Mouse (Mus musculus) liver, adult 2 months (tissue): ENCODE results near the gene Dync1h1. TPM values are rescaled to one million over a fixed set of nuclear protein-coding genes. Genes with fewer than 3 reads are reported as not detected.

Experiments used
- DNase-seq: peaks from one replicate; pipeline ENCODE4 v3.0.0-alpha.2; 2011; ENCODE audit warnings: low read depth, low spot score; ENCODE audit errors: extremely low read depth
- H3K27ac ChIP-seq: fragments of 200-500 bp; replicated peaks from 2 replicates; pipeline ENCODE4 v1.5.1; 2012; ENCODE audit warnings: low read depth, mild to moderate bottlenecking, control low read depth, inconsistent platforms, low read length; ENCODE audit not compliant: insufficient read depth
- H3K27me3 ChIP-seq: fragments of 200-500 bp; 2 replicates; pipeline ENCODE4 v1.6.1; 2012; ENCODE audit warnings: mild to moderate bottlenecking, moderate library complexity, low read length, inconsistent platforms; ENCODE audit not compliant: control insufficient read depth, insufficient read depth
- H3K36me3 ChIP-seq: fragments of 200-500 bp; 2 replicates; pipeline ENCODE4 v1.6.1; 2012; ENCODE audit warnings: low read length, inconsistent platforms; ENCODE audit not compliant: control insufficient read depth, insufficient read depth
- H3K4me1 ChIP-seq: fragments of 200-500 bp; 2 replicates; pipeline ENCODE4 v1.6.1; 2011; ENCODE audit warnings: low read length; ENCODE audit not compliant: control insufficient read depth, insufficient read depth
- H3K4me3 ChIP-seq: fragments of 200-500 bp; 2 replicates; pipeline ENCODE4 v1.5.1; 2011; ENCODE audit warnings: low read depth, mild to moderate bottlenecking, control low read depth, low read length, moderate library complexity; ENCODE audit not compliant: insufficient read depth
- H3K79me2 ChIP-seq: fragments of 200-500 bp; 2 replicates; pipeline ENCODE4 v1.6.1; 2012; ENCODE audit warnings: inconsistent platforms, mild to moderate bottlenecking, low read length, moderate library complexity; ENCODE audit not compliant: control insufficient read depth, insufficient read depth
- H3K9ac ChIP-seq: fragments of 200-500 bp; 2 replicates; pipeline ENCODE4 v1.6.1; 2012; ENCODE audit warnings: low read depth, mild to moderate bottlenecking, control low read depth, inconsistent platforms, low read length
- CTCF ChIP-seq: fragments of 200-500 bp; IDR thresholded peaks from 2 replicates; pipeline ENCODE4 v1.5.1; 2011; ENCODE audit warnings: low read depth, low read length, control low read depth
- POLR2A ChIP-seq: fragments of 200-500 bp; IDR thresholded peaks from 2 replicates; pipeline ENCODE4 v1.6.1; 2011; ENCODE audit warnings: low read length, control low read depth; ENCODE audit not compliant: insufficient read depth; ENCODE audit errors: extremely low read depth
- WGBS: fragments of 180-500 bp; shearing (Covaris S2); methylation state at CpG from one replicate; pipeline ENCODE4 v1.1.7; 2018; 5-methylcytosine and 5-hydroxymethylcytosine counted together
- polyA plus RNA-seq: library from polyadenylated mRNA; depleted of rRNA; stranded (reverse); fragments of >200 nt; gene quantifications from 2 replicates; pipeline ENCODE4 v1.2.3, GENCODE M21; 2012
- total RNA-seq: library from RNA; depleted of rRNA; stranded (reverse); fragments of >200 nt; gene quantifications from 2 replicates; pipeline ENCODE4 v1.2.3, GENCODE M21; 2014

Gene Dync1h1
- total and polyA plus RNA-seq, 2 experiments: 56.5 to 85.8 TPM

DNA sequence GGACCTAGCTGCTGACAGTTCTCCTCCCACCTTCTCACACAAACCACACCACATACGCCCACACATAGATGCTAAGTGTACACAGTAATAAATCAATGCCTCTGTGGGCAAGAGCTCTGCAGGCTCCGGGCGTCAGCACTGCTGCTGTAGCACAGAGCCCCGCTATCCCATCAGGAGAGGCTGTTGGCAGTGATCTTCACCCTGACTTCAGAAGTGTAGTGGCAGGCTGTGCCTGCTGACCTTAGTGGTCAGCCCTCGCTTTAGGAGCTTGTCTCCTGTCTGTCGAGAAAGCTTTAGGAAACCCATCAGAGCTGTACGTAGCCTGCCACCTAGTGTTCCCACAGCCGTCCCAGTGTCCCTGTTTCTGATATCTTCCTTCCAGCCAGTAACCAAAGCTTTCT lies 49.0 kb downstream of the Dync1h1 start:
- no peak for DNase-seq
- Histone ChIP-seq H3K79me2 (no peaks in the 10 kb centered on the region), H3K4me1 (no peaks in the 10 kb centered on the region), H3K9ac (no peak overlapping the region), H3K27ac (no peak overlapping the region), H3K4me3 (no peak overlapping the region), H3K36me3 (peaks cover 70% of the 10 kb centered on the region), H3K27me3 (no peaks in the 10 kb centered on the region)
- WGBS: 80% methylated on average over 8 of the region's 8 CpGs
- TF ChIP-seq POLR2A: no peak
- no peak for TF ChIP-seq CTCF

DNA sequence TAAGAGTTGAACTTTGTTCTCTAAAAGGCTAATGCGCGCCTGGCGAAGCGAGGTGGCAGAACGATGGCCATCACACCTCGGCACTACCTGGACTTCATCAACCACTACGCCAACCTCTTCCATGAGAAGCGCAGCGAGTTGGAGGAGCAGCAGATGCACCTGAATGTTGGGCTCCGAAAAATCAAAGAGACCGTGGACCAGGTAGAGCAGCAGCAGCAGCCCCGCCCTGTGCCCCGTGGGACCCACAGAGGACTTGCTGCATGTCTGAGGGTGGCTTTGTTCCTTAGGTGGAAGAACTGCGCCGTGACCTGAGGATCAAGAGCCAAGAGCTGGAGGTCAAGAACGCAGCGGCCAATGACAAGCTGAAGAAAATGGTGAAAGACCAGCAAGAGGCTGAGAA lies 50.2 kb downstream of the Dync1h1 start:
- TF ChIP-seq CTCF (no peak), POLR2A (no peak)
- no peak overlapping the region for H3K4me3 ChIP-seq
- no peaks in the 10 kb centered on the region for H3K27me3 ChIP-seq
- H3K4me1 ChIP-seq: no peaks in the 10 kb centered on the region
- WGBS: 97% methylated on average over 17 of the region's 17 CpGs
- H3K36me3 ChIP-seq: peaks cover 73% of the 10 kb centered on the region
- H3K9ac ChIP-seq: no peak overlapping the region
- no peak for DNase-seq
- no peaks in the 10 kb centered on the region for H3K79me2 ChIP-seq
- no peak overlapping the region for H3K27ac ChIP-seq

DNA sequence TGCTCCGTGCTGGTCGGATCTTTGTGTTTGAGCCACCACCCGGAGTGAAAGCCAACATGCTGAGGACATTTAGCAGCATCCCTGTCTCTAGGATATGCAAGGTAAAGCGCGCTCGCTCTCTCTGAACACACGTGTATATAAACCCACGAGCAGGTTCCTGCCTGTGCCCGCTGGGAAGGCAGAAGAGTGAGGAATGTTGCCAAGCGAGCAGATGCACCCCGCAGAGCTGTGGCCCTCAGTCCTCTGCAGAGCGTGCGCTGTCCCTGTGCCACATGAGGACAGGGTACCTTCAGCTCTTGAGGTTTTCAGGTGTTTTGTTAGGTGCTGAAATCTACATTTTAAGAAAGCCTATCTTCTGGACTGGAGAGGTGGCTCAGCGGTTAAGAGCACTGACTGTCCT lies 60.5 kb downstream of the Dync1h1 start:
- Histone ChIP-seq H3K4me1 (no peaks in the 10 kb centered on the region), H3K79me2 (no peaks in the 10 kb centered on the region), H3K9ac (no peak overlapping the region), H3K4me3 (no peak overlapping the region), H3K27me3 (no peaks in the 10 kb centered on the region), H3K27ac (no peak overlapping the region), H3K36me3 (peaks cover 50% of the 10 kb centered on the region)
- TF ChIP-seq CTCF (no peak), POLR2A (no peak)
- no peak for DNase-seq
- 98% methylated on average over 14 of the region's 14 CpGs for WGBS

DNA sequence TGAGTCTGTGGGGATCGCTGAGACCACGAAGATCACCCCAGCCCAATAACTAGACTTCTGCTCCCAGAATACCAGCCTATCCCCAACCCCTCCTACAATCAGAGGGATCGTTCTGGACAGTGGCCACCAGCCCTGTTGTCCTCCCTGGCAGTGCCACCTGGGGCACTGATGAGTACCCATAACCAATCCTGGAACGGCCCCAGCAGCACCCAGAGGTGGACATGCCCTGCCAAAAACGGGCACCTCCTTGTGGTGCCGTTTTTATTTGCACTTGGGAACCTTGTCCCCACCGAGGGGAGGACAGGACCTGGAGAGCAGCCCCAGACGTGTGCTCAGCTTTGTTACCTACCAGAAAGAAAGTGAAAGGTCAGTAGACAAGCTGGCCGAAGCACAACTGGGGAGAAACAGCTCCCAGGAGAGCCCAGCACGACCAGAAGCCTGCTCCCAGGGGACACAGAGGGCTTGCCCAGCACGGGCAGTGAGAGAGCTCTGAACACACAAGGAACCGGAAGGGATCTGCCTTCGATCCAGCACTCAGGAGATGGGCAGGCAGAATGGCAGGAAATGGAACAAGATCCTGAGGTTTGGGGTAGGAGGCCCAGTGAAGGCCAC lies 66.3 kb downstream of the Dync1h1 start:
- Histone ChIP-seq H3K4me3 (no peak overlapping the region), H3K27ac (no peak overlapping the region), H3K9ac (no peak overlapping the region), H3K36me3 (peaks cover 19% of the 10 kb centered on the region; the same call in 1 of the 2 replicates), H3K27me3 (no peaks in the 10 kb centered on the region), H3K79me2 (no peaks in the 10 kb centered on the region), H3K4me1 (no peaks in the 10 kb centered on the region)
- DNase-seq: peak; percentile 70
- 60% methylated on average over 13 of the region's 13 CpGs for WGBS
- TF ChIP-seq CTCF (peak; percentile 59), POLR2A (no peak)

DNA sequence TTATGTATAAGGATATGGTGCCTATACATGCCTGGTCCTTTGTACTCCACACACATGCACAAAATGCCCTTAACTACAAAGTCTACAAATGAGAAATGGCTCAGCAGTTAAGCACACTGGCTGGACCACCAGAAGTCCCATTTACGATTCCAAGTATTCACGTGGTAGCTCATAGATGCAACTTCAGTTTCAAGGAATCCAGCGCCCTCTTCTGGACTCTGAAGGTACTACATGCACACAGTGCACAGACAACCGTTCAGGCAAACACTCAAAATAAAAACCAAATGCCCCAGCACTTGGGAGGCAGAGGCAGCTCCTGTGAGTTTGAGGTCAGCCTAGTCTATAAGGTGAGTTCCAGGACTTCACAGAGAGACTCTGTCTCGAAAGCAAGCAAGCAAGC lies 73.0 kb downstream of the Dync1h1 start:
- Histone ChIP-seq H3K36me3 (no peaks in the 10 kb centered on the region), H3K9ac (no peak overlapping the region), H3K27me3 (no peaks in the 10 kb centered on the region), H3K4me3 (no peak overlapping the region), H3K79me2 (no peaks in the 10 kb centered on the region), H3K4me1 (no peaks in the 10 kb centered on the region), H3K27ac (no peak overlapping the region)
- WGBS: 62% methylated on average over 5 of the region's 5 CpGs
- no peak for DNase-seq
- TF ChIP-seq CTCF (peak; percentile 26; the same call in 1 of the 2 replicates), POLR2A (no peak)

DNA sequence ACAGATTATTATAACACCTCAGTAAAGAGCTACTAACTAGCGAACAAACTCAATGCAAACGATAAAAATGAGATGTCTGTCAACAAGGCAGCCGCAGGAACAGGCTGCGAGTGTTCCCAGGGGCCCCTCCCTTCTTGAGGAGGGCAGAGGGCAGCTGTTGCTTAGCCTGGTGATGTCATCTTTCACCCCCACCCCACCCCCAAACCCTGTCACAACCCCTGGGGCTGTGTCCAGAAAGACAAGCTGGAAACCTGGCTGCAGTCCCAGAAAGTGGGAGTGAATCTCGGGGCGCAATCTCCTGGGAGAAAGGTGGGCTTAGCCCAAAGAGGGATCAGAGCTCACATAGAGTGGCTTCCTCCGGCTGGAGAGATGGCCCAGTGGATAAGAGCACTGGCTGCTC lies 79.9 kb downstream of the Dync1h1 start:
- no peak overlapping the region for H3K4me3 ChIP-seq
- TF ChIP-seq POLR2A (no peak), CTCF (no peak)
- no peak overlapping the region for H3K9ac ChIP-seq
- H3K27me3 ChIP-seq: no peaks in the 10 kb centered on the region
- DNase-seq: no peak
- no peaks in the 10 kb centered on the region for H3K79me2 ChIP-seq
- H3K36me3 ChIP-seq: no peaks in the 10 kb centered on the region
- H3K27ac ChIP-seq: no peak overlapping the region
- WGBS: 40% methylated on average over 7 of the region's 7 CpGs
- H3K4me1 ChIP-seq: no peaks in the 10 kb centered on the region
